Mouse (Mus musculus) G1E (cell line): ENCODE data around the gene Rsrc1.

ENCODE experiments used
- CTCF ChIP-seq: IDR thresholded peaks from 2 replicates; pipeline ENCODE4 v1.5.1; 2012; ENCODE audit warnings: low read depth, low read length, inconsistent platforms, mixed read lengths
- GATA1 ChIP-seq: IDR thresholded peaks from 2 replicates; pipeline ENCODE4 v1.6.1; 2012; ENCODE audit warnings: borderline replicate concordance, low read length, inconsistent platforms, mixed read lengths
- TAL1 ChIP-seq: conservative IDR thresholded peaks from 2 replicates; pipeline ENCODE4 v1.6.1; 2012; ENCODE audit warnings: low read depth, low read length, inconsistent platforms, mixed read lengths

DNA sequence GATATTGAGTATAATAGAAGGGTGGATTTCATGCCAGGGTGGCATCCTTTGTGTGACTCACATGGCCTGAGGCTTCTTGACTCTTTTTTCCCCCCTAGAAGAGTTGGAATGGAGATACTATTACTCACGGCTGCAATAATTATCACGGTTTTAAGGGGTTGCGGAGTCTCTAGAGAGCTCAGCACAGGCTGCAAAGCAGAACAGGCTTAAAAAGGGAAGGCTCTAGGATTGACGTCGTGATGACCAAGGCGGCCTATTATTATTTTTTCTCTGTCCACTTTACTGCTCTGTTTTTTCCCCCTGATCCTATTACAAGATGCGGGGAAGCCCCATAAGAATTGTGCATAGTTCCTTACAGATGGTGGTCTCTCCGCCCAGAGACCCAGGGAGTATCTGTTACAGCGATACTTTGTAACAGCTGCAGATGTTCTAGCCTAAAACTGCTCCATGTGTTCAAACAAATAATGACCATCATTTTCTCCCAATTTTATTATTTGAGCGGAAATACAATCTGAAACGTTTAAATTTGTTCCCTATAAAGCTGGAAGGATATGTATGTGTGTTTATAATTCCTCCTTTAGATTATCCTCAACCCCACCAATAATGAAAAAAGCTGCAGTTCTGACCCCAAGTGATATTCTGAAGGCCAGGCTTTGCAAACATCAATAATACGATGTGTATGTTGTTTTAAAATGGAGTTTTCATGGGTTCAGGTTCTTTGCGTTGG is 4.1 kb upstream of the Rsrc1 start:
- TF ChIP-seq CTCF (no peak), TAL1 (no peak), GATA1 (no peak)
